Mouse (Mus musculus) bone marrow macrophage, adult 2 months (primary cell): Measurements from ENCODE around the gene Bicdl2. TPM values are rescaled to one million over a fixed set of nuclear protein-coding genes. Genes with fewer than 3 reads are reported as not detected.

ENCODE experiments used
- H3K27ac ChIP-seq: 2 replicates; pipeline ENCODE4 v1.5.1; 2012; ENCODE audit warnings: low read depth, low read length; ENCODE audit not compliant: insufficient read depth
- H3K4me1 ChIP-seq: 2 replicates; pipeline ENCODE4 v1.6.1; 2012; ENCODE audit warnings: low read length; ENCODE audit not compliant: control insufficient read depth, insufficient read depth
- H3K4me3 ChIP-seq: 2 replicates; pipeline ENCODE4 v1.5.1; 2012; ENCODE audit warnings: mild to moderate bottlenecking, low read length, moderate library complexity; ENCODE audit not compliant: insufficient read depth
- CTCF ChIP-seq: IDR thresholded peaks from 2 replicates; pipeline ENCODE4 v1.5.1; 2012; ENCODE audit warnings: low read depth, mild to moderate bottlenecking, low read length, moderate library complexity
- POLR2A ChIP-seq: IDR thresholded peaks from 2 replicates; pipeline ENCODE4 v1.6.1; 2012; ENCODE audit warnings: mild to moderate bottlenecking, low read depth, low read length, borderline replicate concordance
- polyA plus RNA-seq: library from polyadenylated mRNA; stranded (reverse); fragments of >200 nt; gene quantifications from 2 replicates; pipeline ENCODE4 v1.2.4, GENCODE M21; 2012; ENCODE audit not compliant: missing spikeins, insufficient read depth, insufficient read length

Gene Bicdl2
- polyA plus RNA-seq, 1 experiment: not detected

GRCm38 (mm10) chr17:23680336-23680735, 20.0 kb downstream of the Bicdl2 start:
- no peak for TF ChIP-seq CTCF
- TF ChIP-seq POLR2A: no peak
- no peak overlapping the region for H3K4me3 ChIP-seq
- peaks cover 9% of the 10 kb centered on the region for H3K4me1 ChIP-seq
- H3K27ac ChIP-seq: no peak overlapping the region

DNA sequence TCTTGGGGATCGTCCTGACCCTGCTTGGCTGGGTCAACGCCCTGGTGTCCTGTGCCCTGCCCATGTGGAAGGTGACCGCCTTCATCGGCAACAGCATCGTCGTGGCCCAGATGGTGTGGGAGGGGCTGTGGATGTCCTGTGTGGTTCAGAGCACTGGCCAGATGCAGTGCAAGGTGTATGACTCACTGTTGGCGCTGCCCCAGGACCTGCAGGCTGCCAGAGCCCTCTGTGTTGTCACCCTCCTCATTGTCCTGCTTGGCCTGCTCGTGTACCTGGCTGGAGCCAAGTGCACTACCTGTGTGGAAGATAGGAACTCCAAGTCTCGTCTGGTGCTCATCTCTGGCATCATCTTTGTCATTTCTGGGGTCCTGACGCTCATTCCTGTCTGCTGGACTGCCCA, 20.8 kb downstream of the Bicdl2 start:
- TF ChIP-seq CTCF (no peak), POLR2A (no peak)
- Histone ChIP-seq H3K27ac (no peak overlapping the region), H3K4me3 (no peak overlapping the region), H3K4me1 (peaks cover 3% of the 10 kb centered on the region; the same call in 1 of the 2 replicates)

DNA sequence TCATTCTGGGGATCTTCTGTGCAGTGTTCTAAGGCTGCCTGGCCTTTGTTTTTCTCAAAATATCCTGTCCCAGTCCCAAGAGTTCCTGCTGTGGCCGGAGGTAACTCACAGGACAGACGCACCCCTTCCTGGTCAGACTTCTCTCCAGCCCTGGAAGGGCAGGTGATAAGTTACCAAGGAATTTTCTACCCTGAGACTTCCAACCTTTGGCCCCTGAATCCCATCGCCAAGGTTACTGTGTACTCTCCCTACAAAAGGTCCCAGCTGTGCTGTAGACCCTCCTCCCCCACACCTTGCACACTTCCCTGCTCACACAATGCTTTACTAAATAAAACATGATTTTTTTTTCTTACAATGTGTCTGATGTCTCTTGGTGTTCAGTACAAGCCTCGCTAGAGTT, 21.8 kb downstream of the Bicdl2 start:
- Histone ChIP-seq H3K4me3 (no peak overlapping the region), H3K4me1 (peaks cover 3% of the 10 kb centered on the region; the same call in 1 of the 2 replicates), H3K27ac (no peak overlapping the region)
- no peak for TF ChIP-seq CTCF
- TF ChIP-seq POLR2A: no peak

DNA sequence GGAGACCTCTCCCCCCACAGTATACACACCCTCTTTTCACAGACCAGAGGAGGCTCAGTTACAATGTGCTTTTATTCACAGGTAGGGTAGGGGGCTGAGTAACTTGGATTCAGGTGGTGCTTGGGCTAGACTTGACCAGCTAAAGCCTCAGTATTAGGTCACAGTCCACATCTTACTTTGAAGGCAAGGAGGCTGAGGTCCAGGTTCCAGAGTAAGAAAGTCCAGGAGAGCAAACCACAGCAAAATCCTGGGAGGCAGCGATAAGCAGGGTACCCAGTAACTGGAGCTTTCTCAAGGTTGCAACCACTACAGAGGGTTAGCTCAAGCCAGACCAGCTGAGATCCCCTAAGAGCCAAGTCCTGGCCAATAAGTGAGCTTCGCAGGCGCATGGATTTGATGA, 22.2 kb downstream of the Bicdl2 start:
- Histone ChIP-seq H3K4me1 (peaks cover 2% of the 10 kb centered on the region; the same call in 1 of the 2 replicates), H3K27ac (no peak overlapping the region), H3K4me3 (no peak overlapping the region)
- TF ChIP-seq POLR2A (no peak), CTCF (no peak)

- TF ChIP-seq POLR2A (no peak), CTCF (no peak)
- Histone ChIP-seq H3K4me1 (no peaks in the 10 kb centered on the region), H3K4me3 (no peak overlapping the region), H3K27ac (no peak overlapping the region)
These were observed 22.9 kb downstream of the Bicdl2 start for GRCm38 (mm10) chr17:23683226-23683625.

DNA sequence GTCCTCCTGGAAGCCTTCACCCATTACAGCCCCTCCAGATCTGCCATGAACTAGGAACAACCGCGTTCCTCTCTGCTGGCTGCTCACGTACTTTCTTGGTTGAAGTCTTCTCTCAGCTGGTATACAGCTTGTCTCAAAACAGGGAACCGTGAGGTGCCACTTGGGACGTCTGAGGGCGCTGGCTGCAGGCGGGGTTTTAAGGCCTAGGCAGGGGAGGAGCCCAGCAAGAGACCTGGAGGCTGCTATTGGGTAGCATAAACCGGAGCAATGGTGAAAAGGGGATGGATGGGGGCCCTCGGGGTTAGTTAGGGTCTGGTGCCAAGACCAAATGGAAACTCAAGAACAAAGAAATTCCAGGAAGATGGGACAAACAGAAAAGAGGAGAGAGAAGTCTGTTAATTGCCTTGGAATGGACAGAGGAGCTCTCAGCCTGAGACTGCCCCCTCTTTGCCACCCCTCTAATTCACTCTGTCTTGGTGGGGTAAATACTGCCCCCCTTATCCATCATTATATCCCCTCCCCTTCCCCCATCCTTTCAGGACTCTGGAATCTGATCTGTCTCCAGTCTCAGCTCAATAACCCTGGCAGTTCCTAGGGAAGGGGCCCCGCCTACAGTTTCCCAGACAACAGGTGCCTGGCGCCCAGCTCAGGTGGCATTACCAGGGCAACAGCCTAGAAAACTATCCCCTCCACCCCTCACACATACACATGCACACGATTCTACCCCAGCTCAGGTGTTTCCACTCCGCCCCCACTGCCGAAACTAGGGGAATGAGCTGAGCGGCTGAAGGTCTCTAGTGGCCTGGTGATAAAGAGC, 23.8 kb downstream of the Bicdl2 start, which contains the start of gene Cldn9:
Gene Cldn9 (minus strand): TSS at position 171 of the 817 bp plus-strand sequence.
- H3K4me3 ChIP-seq: no peak within 1 kb of the TSS

DNA sequence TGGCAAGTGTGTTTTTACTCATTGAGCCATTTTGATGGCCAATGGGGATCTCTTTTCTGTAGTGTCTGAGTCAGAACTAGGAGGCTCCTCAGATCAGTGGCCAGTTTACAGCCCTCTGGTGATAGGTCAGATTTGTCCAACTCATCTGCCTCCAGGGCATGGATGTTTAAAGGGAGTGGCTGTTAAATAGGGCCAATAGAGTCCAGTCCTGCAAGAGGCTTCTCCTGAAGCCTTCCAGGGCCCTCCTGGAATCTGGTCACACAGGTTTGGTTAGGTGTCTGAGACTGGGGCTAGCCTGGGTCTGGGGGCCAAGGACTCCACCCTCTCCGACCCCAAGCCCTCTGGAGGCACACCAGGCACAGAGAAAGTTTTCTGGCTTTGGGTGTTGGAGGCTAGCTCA, 34.2 kb downstream of the Bicdl2 start:
- Histone ChIP-seq H3K27ac (no peak overlapping the region), H3K4me3 (no peak overlapping the region), H3K4me1 (no peaks in the 10 kb centered on the region)
- TF ChIP-seq POLR2A (no peak), CTCF (no peak)

More for the DNA sequence above, 23.8 kb downstream of the Bicdl2 start, which contains the start of gene Cldn9:
- TF ChIP-seq POLR2A (no peak), CTCF (no peak)
- Histone ChIP-seq H3K4me1 (no peaks in the 10 kb centered on the region), H3K27ac (no peak within 1 kb of the TSS)

GRCm38 (mm10) chr17:23695801-23696200, 35.5 kb downstream of the Bicdl2 start:
- Histone ChIP-seq H3K27ac (no peak overlapping the region), H3K4me3 (no peak overlapping the region), H3K4me1 (no peaks in the 10 kb centered on the region)
- TF ChIP-seq POLR2A (no peak), CTCF (no peak)

- H3K4me3 ChIP-seq: peak overlapping the region; percentile 59
- TF ChIP-seq CTCF: no peak
- TF ChIP-seq POLR2A: no peak
- H3K4me1 ChIP-seq: no peaks in the 10 kb centered on the region
- no peak overlapping the region for H3K27ac ChIP-seq
These were observed 39.1 kb downstream of the Bicdl2 start for GRCm38 (mm10) chr17:23699131-23700077.

DNA sequence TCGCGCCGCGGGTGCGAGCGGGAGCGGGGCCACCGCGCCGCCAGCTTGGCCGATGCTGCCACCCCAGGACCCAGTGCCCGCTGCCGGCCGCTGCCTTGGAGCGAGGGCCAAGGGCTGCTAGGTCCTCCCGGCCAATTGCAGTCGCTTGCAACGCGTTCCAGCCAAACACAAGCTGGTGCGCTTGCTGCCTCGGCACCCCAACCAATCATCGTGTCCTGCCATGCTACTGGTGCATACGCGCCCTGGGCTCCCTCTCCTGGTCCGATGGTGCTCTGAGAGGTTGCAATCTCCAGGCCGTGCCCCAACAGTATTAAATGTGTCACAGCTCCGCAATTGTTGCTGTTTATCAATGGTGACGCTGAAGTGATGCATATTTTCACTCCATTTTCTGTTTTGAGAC, 39.8 kb downstream of the Bicdl2 start:
- Histone ChIP-seq H3K4me1 (no peaks in the 10 kb centered on the region), H3K4me3 (peak overlapping the region; percentile 59), H3K27ac (no peak overlapping the region)
- TF ChIP-seq CTCF (no peak), POLR2A (no peak)
